Mouse (Mus musculus) embryonic facial prominence, embryonic 14.5 days (tissue): ENCODE data around the gene Abr. TPM values are rescaled to one million over a fixed set of nuclear protein-coding genes. Genes with fewer than 3 reads are reported as not detected.

Experiments used
- ATAC-seq: fragments of 200-750 bp; cut with Nextera tagmentation; 2 replicates; pipeline ENCODE4 v1.8.0; 2017; ENCODE audit warnings: low read depth, moderate number of reproducible peaks, moderate TSS enrichment
- DNase-seq: peaks from one replicate; pipeline ENCODE4 v3.0.0-alpha.2; 2015; ENCODE audit warnings: low spot score
- H3K27ac ChIP-seq: fragments of 300-500 bp; sonication (generic); replicated peaks from 2 replicates; pipeline ENCODE4 v1.5.1; 2014; ENCODE audit warnings: low read depth, mild to moderate bottlenecking, low read length, moderate library complexity
- H3K27me3 ChIP-seq: fragments of 300-500 bp; sonication (generic); replicated peaks from 2 replicates; pipeline ENCODE4 v1.6.1; 2014; ENCODE audit warnings: low read length; ENCODE audit not compliant: control insufficient read depth, insufficient read depth
- H3K36me3 ChIP-seq: fragments of 300-500 bp; sonication (generic); 2 replicates; pipeline ENCODE4 v1.6.1; 2014; ENCODE audit warnings: low read length, mixed read lengths; ENCODE audit not compliant: control insufficient read depth, insufficient read depth
- H3K4me1 ChIP-seq: fragments of 300-500 bp; sonication (generic); 2 replicates; pipeline ENCODE4 v1.6.1; 2014; ENCODE audit warnings: antibody characterized with exemption, low read length; ENCODE audit not compliant: control insufficient read depth, insufficient read depth
- H3K4me2 ChIP-seq: fragments of 300-500 bp; sonication (generic); 2 replicates; pipeline ENCODE4 v1.6.1; 2014; ENCODE audit warnings: low read depth, mild to moderate bottlenecking, low read length, moderate library complexity, mixed read lengths
- H3K4me3 ChIP-seq: fragments of 300-500 bp; sonication (generic); 2 replicates; pipeline ENCODE4 v1.5.1; 2014; ENCODE audit warnings: low read depth, mild to moderate bottlenecking, low read length
- H3K9ac ChIP-seq: fragments of 300-500 bp; sonication (generic); 2 replicates; pipeline ENCODE4 v1.6.1; 2014; ENCODE audit warnings: low read depth, mild to moderate bottlenecking, low read length, moderate library complexity, mixed read lengths
- H3K9me3 ChIP-seq: fragments of 300-500 bp; sonication (generic); 2 replicates; pipeline ENCODE4 v1.6.1; 2016; ENCODE audit warnings: low read length; ENCODE audit not compliant: control insufficient read depth
- whole genome bisulfite sequencing: fragments of 180-500 bp; shearing (Covaris S2); extraction: QIAGEN DNeasy Blood & Tissue Kit; methylation state at CpG from one replicate; pipeline ENCODE4 v1.1.7; 2014; 5-methylcytosine and 5-hydroxymethylcytosine counted together
- polyA plus RNA-seq: library from polyadenylated mRNA; unstranded; fragments of >200 nt; fragmentation: Nextera tagmentation; extraction: Ambion mirVana; gene quantifications from 2 replicates; pipeline ENCODE4 v1.2.1, GENCODE M21; 2014

Gene Abr
- polyA plus RNA-seq, 1 experiment from 2014 or later, result 35.3 TPM

DNA sequence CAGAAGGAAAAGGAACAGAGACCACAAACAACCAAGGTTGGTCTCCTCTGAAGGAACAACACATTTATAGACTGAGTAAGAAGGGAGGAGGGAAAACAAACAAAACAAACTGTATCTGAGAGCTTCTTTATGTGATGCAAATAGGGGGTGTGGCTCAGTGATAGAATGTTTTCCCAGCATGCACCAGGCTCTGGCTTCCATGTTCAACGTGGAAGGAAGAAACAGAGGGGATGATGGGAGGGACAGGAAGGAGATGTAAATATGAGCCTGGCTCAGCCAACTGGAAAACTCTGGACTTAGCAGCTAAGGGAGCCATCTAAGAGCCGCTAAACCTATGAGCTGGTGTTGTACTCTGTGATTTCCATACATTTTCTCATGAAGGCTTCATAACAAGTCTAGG lies 7.9 kb downstream of the Abr start:
- Histone ChIP-seq H3K9me3 (no peaks in the 10 kb centered on the region), H3K4me3 (no peak overlapping the region), H3K9ac (no peak overlapping the region), H3K4me1 (peaks cover 8% of the 10 kb centered on the region; the same call in 1 of the 2 replicates), H3K4me2 (no peak overlapping the region), H3K27ac (no peak overlapping the region), H3K36me3 (no peaks in the 10 kb centered on the region), H3K27me3 (no peaks in the 10 kb centered on the region)
- ATAC-seq (no peak), DNase-seq (no peak)
- 59% methylated on average over 2 of the region's 2 CpGs for WGBS

DNA sequence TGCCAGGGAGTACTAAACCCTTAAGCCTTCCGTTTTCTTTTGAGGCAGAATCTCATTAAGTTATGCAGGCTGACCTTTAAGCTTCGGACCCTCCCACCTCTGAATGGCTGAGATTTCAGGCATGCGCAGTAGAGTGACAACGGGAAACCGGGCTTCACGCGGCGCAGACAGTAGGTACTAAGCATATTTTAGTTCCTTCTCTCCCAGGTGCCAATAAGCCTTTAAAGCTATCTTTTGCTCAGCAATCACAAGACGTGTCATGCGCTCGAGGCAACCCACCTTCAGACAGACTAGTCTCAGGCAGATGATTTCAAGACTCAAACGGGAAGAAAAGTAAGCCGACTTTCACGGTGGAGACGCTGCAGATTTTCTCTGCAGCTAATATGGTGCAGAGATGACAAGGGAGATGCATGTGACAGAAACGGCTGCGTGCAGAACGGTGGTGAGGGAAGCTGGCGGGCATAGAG lies 9.4 kb downstream of the Abr start:
- Histone ChIP-seq H3K4me1 (peaks cover 8% of the 10 kb centered on the region; the same call in 1 of the 2 replicates), H3K9me3 (no peaks in the 10 kb centered on the region), H3K4me3 (peak overlapping the region; percentile 44), H3K27me3 (no peaks in the 10 kb centered on the region), H3K4me2 (peak overlapping the region; percentile 73), H3K9ac (peak overlapping the region; percentile 62), H3K36me3 (no peaks in the 10 kb centered on the region), H3K27ac (no peak overlapping the region)
- WGBS, result under 1% methylated on average over 19 of the region's 19 CpGs
- ATAC-seq (0 out of 2 replicates have a peak, but pooled peaks have one; percentile 55), DNase-seq (peak; percentile 72)

DNA sequence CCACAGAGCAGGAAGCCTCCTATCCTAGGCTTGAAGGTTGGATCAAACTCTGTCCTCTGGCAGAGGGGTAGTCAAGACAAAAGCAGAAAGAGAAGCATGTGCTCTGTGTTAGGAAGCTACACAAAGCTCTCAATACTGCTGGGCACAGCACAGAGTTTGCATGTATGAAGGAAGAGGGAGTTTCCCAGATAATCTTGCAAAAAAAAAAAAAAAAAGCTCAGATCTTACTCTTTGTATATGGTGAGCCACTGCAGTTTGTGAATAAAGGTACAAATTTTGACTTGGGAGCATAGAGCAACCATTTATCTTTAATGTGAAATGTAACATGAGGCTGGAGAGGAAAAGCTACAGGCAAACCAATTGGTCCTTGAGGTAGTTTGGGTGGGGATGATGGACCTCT lies 11.2 kb downstream of the Abr start:
- ATAC-seq, result no peak
- Histone ChIP-seq H3K4me3 (no peak overlapping the region), H3K27ac (no peak overlapping the region), H3K9me3 (no peaks in the 10 kb centered on the region), H3K9ac (no peak overlapping the region), H3K27me3 (no peaks in the 10 kb centered on the region), H3K36me3 (no peaks in the 10 kb centered on the region), H3K4me2 (no peak overlapping the region), H3K4me1 (peaks cover 8% of the 10 kb centered on the region; the same call in 1 of the 2 replicates)
- DNase-seq, result no peak

DNA sequence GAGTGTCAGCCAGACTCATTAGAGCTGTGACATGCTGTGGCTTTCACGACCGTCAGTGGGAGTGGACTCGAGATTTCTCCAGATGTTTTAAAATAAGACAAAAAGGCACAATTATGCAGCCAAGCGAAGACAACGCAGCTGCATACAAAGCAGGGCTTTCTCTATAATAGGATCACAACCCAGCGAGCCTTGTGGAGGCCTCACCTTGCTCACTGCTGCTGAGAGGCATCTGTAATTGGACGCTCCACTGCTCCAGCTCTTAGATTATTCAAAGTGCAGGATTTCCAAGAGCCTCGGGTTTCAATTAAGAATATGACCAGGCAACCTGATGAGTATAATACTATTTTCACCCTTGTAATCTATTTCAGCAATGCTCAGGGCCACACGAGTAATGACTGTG lies 15.6 kb downstream of the Abr start:
- WGBS, result 54% methylated on average over 9 of the region's 9 CpGs
- Histone ChIP-seq H3K4me1 (peaks cover 4% of the 10 kb centered on the region; the same call in 1 of the 2 replicates), H3K4me3 (no peak overlapping the region), H3K36me3 (no peaks in the 10 kb centered on the region), H3K9ac (no peak overlapping the region), H3K4me2 (no peak overlapping the region), H3K27me3 (no peaks in the 10 kb centered on the region), H3K27ac (no peak overlapping the region), H3K9me3 (no peaks in the 10 kb centered on the region)
- DNase-seq, result peak; percentile 56
- peak; percentile 79; the same call in 1 of the 2 replicates for ATAC-seq

DNA sequence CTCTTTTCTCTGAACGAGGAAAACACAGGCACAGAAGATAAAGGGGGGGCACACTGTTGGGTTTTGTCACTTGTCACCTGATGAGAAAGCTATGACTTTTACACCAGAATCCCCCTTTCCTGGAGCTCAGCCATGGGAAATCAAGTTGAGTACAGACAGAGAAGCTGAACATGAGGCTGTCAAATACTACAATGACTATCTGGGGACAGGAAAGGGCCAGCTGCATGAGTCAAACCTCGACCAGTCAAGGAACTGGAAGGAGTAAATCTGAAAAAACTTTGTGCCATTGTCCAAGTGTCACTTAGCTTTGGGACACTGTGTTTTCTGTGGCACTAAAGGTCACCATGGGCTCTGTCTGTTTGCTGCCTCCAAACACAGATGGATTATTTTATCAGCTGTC lies 22.9 kb downstream of the Abr start:
- no peak overlapping the region for H3K4me3 ChIP-seq
- 32% methylated on average over 2 of the region's 2 CpGs for WGBS
- no peak overlapping the region for H3K27ac ChIP-seq
- H3K36me3 ChIP-seq, result no peaks in the 10 kb centered on the region
- no peaks in the 10 kb centered on the region for H3K27me3 ChIP-seq
- no peaks in the 10 kb centered on the region for H3K4me1 ChIP-seq
- DNase-seq, result no peak
- H3K9ac ChIP-seq, result no peak overlapping the region
- no peak overlapping the region for H3K4me2 ChIP-seq
- no peaks in the 10 kb centered on the region for H3K9me3 ChIP-seq
- ATAC-seq, result no peak

DNA sequence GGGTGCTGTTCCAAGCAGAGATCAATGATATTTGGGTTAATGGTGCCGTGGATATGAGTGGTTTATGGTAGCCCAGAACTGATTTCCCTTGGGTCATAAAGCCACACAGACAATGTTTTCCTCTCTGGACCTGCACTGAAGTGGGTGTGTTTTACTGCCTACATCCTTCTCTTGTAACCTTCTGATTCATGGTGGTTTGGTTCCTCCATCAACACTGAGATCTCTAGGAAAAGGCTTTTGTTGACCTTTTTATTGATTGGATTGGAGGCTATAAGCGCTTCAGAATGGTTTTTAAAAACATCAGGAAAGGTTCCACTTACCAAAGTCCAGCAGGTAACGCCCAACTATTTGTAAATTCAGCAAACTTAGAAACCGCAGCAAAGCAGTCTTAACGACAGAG lies 23.4 kb downstream of the Abr start:
- 66% methylated on average over 5 of the region's 5 CpGs for WGBS
- no peak for ATAC-seq
- Histone ChIP-seq H3K4me3 (no peak overlapping the region), H3K27ac (no peak overlapping the region), H3K9me3 (no peaks in the 10 kb centered on the region), H3K36me3 (no peaks in the 10 kb centered on the region), H3K4me1 (0 out of 2 replicates have a peak, but pooled peaks cover 4% of the 10 kb centered on the region), H3K4me2 (no peak overlapping the region), H3K9ac (no peak overlapping the region), H3K27me3 (no peaks in the 10 kb centered on the region)
- DNase-seq, result no peak

DNA sequence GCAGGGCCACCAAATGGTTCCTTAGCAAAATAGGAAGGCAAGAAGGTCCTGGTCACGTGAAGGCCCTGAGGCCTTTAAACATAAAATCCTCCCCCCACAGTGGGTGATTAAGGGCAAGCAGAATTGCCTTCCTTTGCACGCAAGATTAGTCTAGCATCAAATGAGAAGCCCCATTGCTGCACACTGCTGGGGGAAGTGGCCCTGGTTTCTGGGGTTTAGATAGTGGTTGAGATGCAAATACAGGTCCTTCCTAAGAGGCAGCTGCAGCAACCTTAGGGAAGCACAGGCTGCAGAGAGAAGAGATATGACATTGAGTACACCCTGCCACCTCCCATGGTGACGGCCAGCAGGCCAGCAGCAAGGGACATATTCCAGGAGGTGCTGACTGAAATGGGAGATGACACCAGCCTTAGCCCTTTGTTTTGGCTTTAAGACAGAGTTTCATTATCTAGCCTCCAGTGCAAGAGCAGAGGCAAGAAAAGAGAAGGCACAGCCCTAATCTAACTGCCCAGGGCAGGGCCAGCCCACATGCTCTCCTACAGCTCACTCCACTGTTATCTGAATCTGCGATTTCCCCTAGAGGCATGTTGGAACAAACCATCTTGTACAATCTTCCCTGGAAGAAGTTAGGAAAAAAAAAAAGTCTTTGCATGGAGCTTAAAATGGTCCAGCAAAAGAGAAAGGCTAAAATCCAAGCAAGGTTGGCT lies 28.3 kb downstream of the Abr start:
- 0 out of 2 replicates have a peak, but pooled peaks cover 9% of the 10 kb centered on the region for H3K4me1 ChIP-seq
- H3K4me3 ChIP-seq, result no peak overlapping the region
- H3K27ac ChIP-seq, result no peak overlapping the region
- no peaks in the 10 kb centered on the region for H3K27me3 ChIP-seq
- no peaks in the 10 kb centered on the region for H3K9me3 ChIP-seq
- H3K9ac ChIP-seq, result no peak overlapping the region
- no peak for ATAC-seq
- no peak overlapping the region for H3K4me2 ChIP-seq
- WGBS, result 58% methylated on average over 4 of the region's 4 CpGs
- no peak for DNase-seq
- no peaks in the 10 kb centered on the region for H3K36me3 ChIP-seq

DNA sequence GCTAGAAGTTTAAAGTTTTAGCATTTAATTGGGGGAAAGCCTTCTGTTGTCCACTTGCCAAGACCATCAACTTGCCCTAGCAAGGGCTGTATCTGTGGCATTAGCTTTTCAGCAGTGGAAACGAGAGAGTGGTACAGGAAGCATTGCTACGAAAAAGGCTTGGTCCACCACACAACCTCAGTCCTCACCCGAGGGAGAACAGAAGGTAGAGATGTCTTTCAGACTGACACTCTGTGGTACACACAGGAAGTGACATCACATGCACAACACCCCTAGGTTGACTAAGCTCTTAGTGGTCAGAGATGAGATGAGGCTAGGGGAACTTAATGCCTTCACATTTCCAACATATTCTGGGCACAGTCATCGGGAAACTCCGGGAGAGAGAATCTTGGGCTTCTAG lies 32.4 kb downstream of the Abr start:
- no peak overlapping the region for H3K4me3 ChIP-seq
- DNase-seq (no peak), ATAC-seq (no peak)
- no peak overlapping the region for H3K4me2 ChIP-seq
- H3K27ac ChIP-seq, result no peak overlapping the region
- no peaks in the 10 kb centered on the region for H3K27me3 ChIP-seq
- no peak overlapping the region for H3K9ac ChIP-seq
- H3K9me3 ChIP-seq, result no peaks in the 10 kb centered on the region; the same call in 1 of the 2 replicates
- 0 out of 2 replicates have a peak, but pooled peaks cover 9% of the 10 kb centered on the region for H3K4me1 ChIP-seq
- WGBS, result 85% methylated on average over 5 of the region's 5 CpGs
- no peaks in the 10 kb centered on the region for H3K36me3 ChIP-seq
